Mouse (Mus musculus): ENCODE measurements around the gene Zfp598.

DNA sequence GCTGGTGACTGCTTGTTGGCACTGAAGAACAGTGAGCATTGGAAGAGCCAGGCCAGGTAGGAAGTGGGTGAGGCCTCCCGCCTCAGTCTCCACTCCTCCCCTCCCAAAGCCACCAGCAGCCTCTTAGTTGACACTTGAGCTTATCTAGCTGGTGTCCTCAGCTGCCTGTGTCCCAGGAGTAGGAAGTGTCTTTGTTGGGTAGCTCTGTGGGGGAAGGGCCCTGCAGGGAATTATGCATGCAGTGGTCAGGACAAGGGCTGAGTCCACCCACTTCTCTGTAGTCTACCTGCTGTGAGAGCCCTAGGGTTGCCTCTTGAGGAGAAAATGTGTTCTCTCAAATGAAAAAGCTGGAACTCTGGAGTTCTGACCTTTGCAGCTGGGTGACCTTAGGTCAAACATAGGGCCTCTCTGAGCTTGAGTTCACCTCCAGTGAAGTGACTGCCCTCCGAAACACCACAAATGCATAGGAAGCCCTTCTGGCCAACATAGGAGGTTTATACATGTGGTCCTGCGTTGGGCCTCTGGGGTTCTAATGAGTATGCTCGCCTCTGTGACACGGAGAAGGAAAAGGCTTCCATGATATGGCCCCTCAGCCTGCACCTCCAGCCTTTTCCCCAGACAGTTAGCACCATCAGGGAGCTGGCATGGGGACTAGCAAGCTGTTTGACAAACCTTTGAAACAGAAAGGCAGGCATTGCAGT lies 32.6 kb upstream of the Zfp598 start:
- TF ChIP-seq CTCF (IDR thresholded peaks at IDR 0.05; ENCODE audit: control insufficient read depth, insufficient read depth, insufficient read length), result no peak
- TF ChIP-seq FOSL1 (IDR thresholded peaks at IDR 0.05; ENCODE audit: insufficient read depth, low read length, poor library complexity, severe bottlenecking), result no peak
- TF ChIP-seq USF1 (IDR thresholded peaks at IDR 0.05; ENCODE audit: low read depth), result no peak
- TF ChIP-seq CEBPB (IDR thresholded peaks at IDR 0.05; ENCODE audit: low read depth), result no peak
- TF ChIP-seq MYOG (IDR thresholded peaks at IDR 0.05; ENCODE audit: control insufficient read depth, extremely low read depth, insufficient read length), result no peak
- no peak for TF ChIP-seq MAX (IDR thresholded peaks at IDR 0.05)

All from C2C12 (cell line).